Mouse (Mus musculus) layer of hippocampus, adult 18-20 months (tissue): Measurements from ENCODE around the gene Dis3l. TPM values are rescaled to one million over a fixed set of nuclear protein-coding genes. Genes with fewer than 3 reads are reported as not detected.
A peak's percentile ranks its signal among the peaks of the same experiment; 100 is the strongest.

Source experiments
- DNase-seq, 2 experiments: peaks; one replicate each; pipeline ENCODE4 v3.0.0; 2022; ENCODE audit warnings: low spot score in 2 of 2
- long read RNA-seq: library from polyadenylated mRNA; stranded (forward); transcript quantifications from one replicate; pipeline ENCODE4 v2.0.0, GENCODE M21; 2021
- total RNA-seq, 2 experiments: library from RNA; stranded (reverse); gene quantifications; 2 replicates each; pipeline ENCODE4 v1.2.3; 2021

Gene Dis3l
- total RNA-seq: 10 to 100 TPM; 26.3 to 30.0 TPM
- long read RNA-seq, transcript Dis3l-208 (17 exons, 3,575 nt): major isoform, 18 of 25 reads
- long read RNA-seq, partial matches to known transcripts: 6 of 25 reads
- long read RNA-seq, other reads (novel, unspliced or antisense): 1 of 25 reads

- DNase-seq: peak in 1 of 2 experiments; percentile 67
These were observed at the start of gene Dis3l for GRCm38 (mm10) chr9:64341254-64341566. Gene Dis3l, minus strand, starts transcription at chr9:64341288.

GRCm38 (mm10) chr9:64389576-64390292, 48.6 kb upstream of the Dis3l start:
- DNase-seq: no peak

- DNase-seq: peak in 1 of 2 experiments; percentile 35
These were observed 45.6 kb upstream of the Dis3l start for GRCm38 (mm10) chr9:64386466-64387211.

GRCm38 (mm10) chr9:64385511-64386465, 44.7 kb upstream of the Dis3l start, which contains the start of gene Megf11:
Gene Megf11, plus strand, starts transcription at chr9:64385626.
- no peak for DNase-seq

GRCm38 (mm10) chr9:64383021-64383788, 42.1 kb upstream of the Dis3l start:
- no peak for DNase-seq

- no peak for DNase-seq
These were observed 35.3 kb upstream of the Dis3l start for GRCm38 (mm10) chr9:64376380-64376779.

GRCm38 (mm10) chr9:64371305-64371819, 30.3 kb upstream of the Dis3l start:
- DNase-seq: no peak

- no peak for DNase-seq
These were observed 28.8 kb upstream of the Dis3l start for GRCm38 (mm10) chr9:64369871-64370270.

GRCm38 (mm10) chr9:64361231-64361950, 20.3 kb upstream of the Dis3l start:
- no peak for DNase-seq

- peak in 1 of 2 experiments; percentile 3 for DNase-seq
These were observed 14.5 kb upstream of the Dis3l start for GRCm38 (mm10) chr9:64355627-64356026.

GRCm38 (mm10) chr9:64351191-64351590, 10.1 kb upstream of the Dis3l start:
- no peak for DNase-seq

GRCm38 (mm10) chr9:64349490-64349889, 8.4 kb upstream of the Dis3l start:
- no peak for DNase-seq

GRCm38 (mm10) chr9:64347377-64347776, 6.3 kb upstream of the Dis3l start:
- DNase-seq: no peak

GRCm38 (mm10) chr9:64345931-64346330, 4.8 kb upstream of the Dis3l start:
- DNase-seq: no peak

GRCm38 (mm10) chr9:64343656-64344055, 2.6 kb upstream of the Dis3l start:
- DNase-seq: no peak

GRCm38 (mm10) chr9:64341671-64342070, 583 bp upstream of the Dis3l start:
- no peak for DNase-seq

- DNase-seq: peak; percentile 58 to 69
These were observed 486 bp downstream of the Dis3l start for GRCm38 (mm10) chr9:64340351-64341253.

- no peak for DNase-seq
These were observed 1.7 kb downstream of the Dis3l start for GRCm38 (mm10) chr9:64339361-64339760.
